Mouse (Mus musculus) thymus, postnatal 36 days (tissue): ENCODE data around the gene Mypop.

Experiments used
- DNase-seq, 2 experiments: peaks; one replicate each; pipeline ENCODE4 v3.0.0; 2022; ENCODE audit warnings: mixed read lengths in 2 of 2

Gene Mypop

GRCm38 (mm10) chr7:19022189-19022958 lies 31.3 kb downstream of the Mypop start:
- DNase-seq, result no peak

- peak; percentile 39 to 63 for DNase-seq
Observed at GRCm38 (mm10) chr7:19023357-19023814, 32.3 kb downstream of the Mypop start, which contains the start of gene Foxa3. Foxa3 (minus strand) TSS chr7:19023538.

- peak; percentile 92 to 97 for DNase-seq
Observed at GRCm38 (mm10) chr7:19024096-19024506, 33.1 kb downstream of the Mypop start, which contains the start of gene Sympk. Sympk (plus strand) TSS chr7:19024377.

GRCm38 (mm10) chr7:19024581-19025255 lies 33.7 kb downstream of the Mypop start:
- peak in 1 of 2 experiments; percentile 33 for DNase-seq

- DNase-seq, result no peak
Observed at GRCm38 (mm10) chr7:19028067-19028466, 37.0 kb downstream of the Mypop start.

GRCm38 (mm10) chr7:19029084-19029653 lies 38.1 kb downstream of the Mypop start:
- DNase-seq, result peak; percentile 66

- no peak for DNase-seq
Observed at GRCm38 (mm10) chr7:19031641-19032040, 40.6 kb downstream of the Mypop start.

GRCm38 (mm10) chr7:19044616-19045015 lies 53.6 kb downstream of the Mypop start:
- DNase-seq, result no peak

- no peak for DNase-seq
Observed at GRCm38 (mm10) chr7:19046286-19047069, 55.4 kb downstream of the Mypop start.

- no peak for DNase-seq
Observed at GRCm38 (mm10) chr7:19048006-19048527, 57.0 kb downstream of the Mypop start.

- no peak for DNase-seq
Observed at GRCm38 (mm10) chr7:19049252-19049651, 58.2 kb downstream of the Mypop start.

GRCm38 (mm10) chr7:19050172-19050571 lies 59.1 kb downstream of the Mypop start:
- DNase-seq, result no peak

GRCm38 (mm10) chr7:19051161-19051560 lies 60.1 kb downstream of the Mypop start:
- DNase-seq, result no peak
